Mouse (Mus musculus): ENCODE results near the gene Opcml.

The Opcml gene

DNA sequence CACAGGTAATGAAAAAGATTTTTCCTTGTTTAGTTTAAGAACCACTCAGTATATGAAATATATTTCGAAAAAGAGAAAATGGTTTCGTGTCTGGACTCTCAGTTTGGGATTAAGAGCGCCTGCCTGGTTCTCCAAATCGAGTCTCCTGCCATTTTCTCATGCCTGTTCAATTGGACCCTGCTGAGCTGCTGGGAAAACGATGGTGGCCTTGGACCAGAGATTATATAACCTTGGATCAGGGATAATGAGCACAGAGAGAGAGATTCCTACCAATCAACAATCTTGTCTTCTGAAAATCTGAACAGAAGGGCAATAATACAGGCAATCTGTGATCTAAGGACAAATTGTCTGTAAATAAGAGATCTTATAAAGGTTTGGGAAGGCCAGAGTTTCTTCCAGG is 962.3 kb downstream of the Opcml start:
- TF ChIP-seq CTCF (conservative IDR thresholded peaks at IDR 0.05; ENCODE audit: low read length): no peak
- no peak for TF ChIP-seq NANOG (IDR thresholded peaks at IDR 0.05; ENCODE audit: borderline replicate concordance, low read length)
- no peak for TF ChIP-seq POU5F1 (IDR thresholded peaks at IDR 0.05; ENCODE audit: borderline replicate concordance, low read length)
- H3K27me3 ChIP-seq (ENCODE audit: insufficient read depth, low read length): no peaks in the 10 kb centered on the region
- no peaks in the 10 kb centered on the region for H3K36me3 ChIP-seq (ENCODE audit: insufficient read depth, low read length)

DNA sequence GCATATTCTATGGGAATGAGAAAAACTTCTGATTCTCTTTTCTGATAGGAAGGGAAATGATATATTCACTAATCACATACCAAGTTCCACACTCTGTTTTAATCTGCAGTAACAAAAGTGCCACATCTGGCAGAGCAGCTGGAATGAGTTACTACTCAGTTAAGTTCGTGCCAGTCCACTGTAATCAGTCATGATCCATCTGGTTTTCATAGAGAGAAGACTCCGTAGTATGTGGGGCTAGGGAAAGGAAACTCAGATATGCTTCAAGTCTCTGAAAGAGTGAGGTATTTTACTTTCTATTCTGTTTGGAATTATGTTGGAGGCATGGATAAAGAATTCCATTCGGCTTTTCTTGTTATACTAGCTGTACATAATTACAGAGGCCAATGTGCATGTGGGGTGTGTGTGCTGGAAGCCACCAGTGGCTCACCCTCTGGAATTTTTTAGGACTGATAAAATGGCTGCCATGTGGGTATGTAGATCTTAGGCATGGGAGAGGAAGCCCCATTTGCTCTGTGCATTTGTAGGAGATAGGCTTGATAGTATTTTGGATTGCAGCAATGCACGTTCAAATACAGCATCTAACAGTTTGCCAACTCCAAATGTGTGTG is 966.4 kb downstream of the Opcml start:
- no peak overlapping the region for H3K4me3 ChIP-seq (replicated peaks; ENCODE audit: low read length)
- no peaks in the 10 kb centered on the region for H3K27me3 ChIP-seq (ENCODE audit: insufficient read depth, low read length)
- no peaks in the 10 kb centered on the region for H3K36me3 ChIP-seq (ENCODE audit: insufficient read depth, low read length)
- no peaks in the 10 kb centered on the region for H3K4me1 ChIP-seq (replicated peaks; ENCODE audit: low read depth, low read length)
- H3K9me3 ChIP-seq (ENCODE audit: low read length): no peaks in the 10 kb centered on the region
- no peak for TF ChIP-seq POU5F1 (IDR thresholded peaks at IDR 0.05; ENCODE audit: borderline replicate concordance, low read length)
- no peak for TF ChIP-seq NANOG (IDR thresholded peaks at IDR 0.05; ENCODE audit: borderline replicate concordance, low read length)
- TF ChIP-seq CTCF (conservative IDR thresholded peaks at IDR 0.05; ENCODE audit: low read length): no peak

More for the DNA sequence above, 962.3 kb downstream of the Opcml start:
- Histone ChIP-seq H3K9me3 (ENCODE audit: low read length) (no peaks in the 10 kb centered on the region), H3K4me3 (replicated peaks; ENCODE audit: low read length) (no peak overlapping the region), H3K4me1 (replicated peaks; ENCODE audit: low read depth, low read length) (no peaks in the 10 kb centered on the region)

DNA sequence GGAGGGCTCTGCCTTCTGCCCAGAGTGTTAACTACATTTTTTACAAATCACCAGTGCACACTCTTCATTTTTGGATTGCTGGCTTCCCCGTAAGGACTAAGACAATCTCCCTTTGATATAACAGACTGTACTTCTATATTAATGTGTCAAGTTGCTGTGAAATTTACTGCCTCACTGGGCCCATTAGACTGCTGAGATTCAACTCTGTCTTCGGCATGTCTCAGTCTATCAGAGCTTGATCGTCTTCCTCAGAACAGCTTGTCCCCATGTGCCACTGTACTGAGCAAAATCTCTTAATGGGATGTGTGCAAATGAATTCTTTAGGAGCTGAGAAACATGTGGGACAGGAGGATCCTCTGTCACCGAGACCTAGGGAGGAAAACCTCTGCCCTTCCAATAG is 970.9 kb downstream of the Opcml start:
- no peak overlapping the region for H3K4me3 ChIP-seq (replicated peaks; ENCODE audit: low read length)
- no peaks in the 10 kb centered on the region for H3K27me3 ChIP-seq (ENCODE audit: insufficient read depth, low read length)
- H3K36me3 ChIP-seq (ENCODE audit: insufficient read depth, low read length): no peaks in the 10 kb centered on the region
- H3K4me1 ChIP-seq (replicated peaks; ENCODE audit: low read depth, low read length): no peaks in the 10 kb centered on the region
- no peak for TF ChIP-seq POU5F1 (IDR thresholded peaks at IDR 0.05; ENCODE audit: borderline replicate concordance, low read length)
- no peak for TF ChIP-seq CTCF (conservative IDR thresholded peaks at IDR 0.05; ENCODE audit: low read length)
- no peak for TF ChIP-seq NANOG (IDR thresholded peaks at IDR 0.05; ENCODE audit: borderline replicate concordance, low read length)
- no peaks in the 10 kb centered on the region for H3K9me3 ChIP-seq (ENCODE audit: low read length)

DNA sequence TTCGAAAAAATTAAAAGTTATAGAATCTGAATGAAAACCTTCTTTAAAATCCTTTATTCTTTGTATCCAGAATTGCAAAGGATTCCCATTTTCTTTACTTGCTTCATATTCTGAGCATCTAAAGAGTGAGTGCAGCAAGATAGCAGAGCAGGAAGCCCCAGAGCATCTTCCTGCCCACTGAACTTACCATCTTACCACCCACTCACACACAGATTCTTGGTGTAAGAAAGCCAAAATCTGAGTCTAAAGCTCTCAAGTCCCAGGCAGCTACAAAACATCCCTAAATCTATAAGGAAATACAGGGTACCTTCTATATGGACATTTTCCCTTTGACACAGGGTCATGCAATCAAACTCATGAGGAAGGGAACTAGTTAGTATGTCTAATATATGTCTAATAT is 973.6 kb downstream of the Opcml start:
- Histone ChIP-seq H3K9me3 (ENCODE audit: low read length) (no peaks in the 10 kb centered on the region), H3K4me3 (replicated peaks; ENCODE audit: low read length) (no peak overlapping the region), H3K36me3 (ENCODE audit: insufficient read depth, low read length) (no peaks in the 10 kb centered on the region), H3K27me3 (ENCODE audit: insufficient read depth, low read length) (no peaks in the 10 kb centered on the region), H3K4me1 (replicated peaks; ENCODE audit: low read depth, low read length) (no peaks in the 10 kb centered on the region)
- no peak for TF ChIP-seq POU5F1 (IDR thresholded peaks at IDR 0.05; ENCODE audit: borderline replicate concordance, low read length)
- TF ChIP-seq NANOG (IDR thresholded peaks at IDR 0.05; ENCODE audit: borderline replicate concordance, low read length): no peak
- no peak for TF ChIP-seq CTCF (conservative IDR thresholded peaks at IDR 0.05; ENCODE audit: low read length)

DNA sequence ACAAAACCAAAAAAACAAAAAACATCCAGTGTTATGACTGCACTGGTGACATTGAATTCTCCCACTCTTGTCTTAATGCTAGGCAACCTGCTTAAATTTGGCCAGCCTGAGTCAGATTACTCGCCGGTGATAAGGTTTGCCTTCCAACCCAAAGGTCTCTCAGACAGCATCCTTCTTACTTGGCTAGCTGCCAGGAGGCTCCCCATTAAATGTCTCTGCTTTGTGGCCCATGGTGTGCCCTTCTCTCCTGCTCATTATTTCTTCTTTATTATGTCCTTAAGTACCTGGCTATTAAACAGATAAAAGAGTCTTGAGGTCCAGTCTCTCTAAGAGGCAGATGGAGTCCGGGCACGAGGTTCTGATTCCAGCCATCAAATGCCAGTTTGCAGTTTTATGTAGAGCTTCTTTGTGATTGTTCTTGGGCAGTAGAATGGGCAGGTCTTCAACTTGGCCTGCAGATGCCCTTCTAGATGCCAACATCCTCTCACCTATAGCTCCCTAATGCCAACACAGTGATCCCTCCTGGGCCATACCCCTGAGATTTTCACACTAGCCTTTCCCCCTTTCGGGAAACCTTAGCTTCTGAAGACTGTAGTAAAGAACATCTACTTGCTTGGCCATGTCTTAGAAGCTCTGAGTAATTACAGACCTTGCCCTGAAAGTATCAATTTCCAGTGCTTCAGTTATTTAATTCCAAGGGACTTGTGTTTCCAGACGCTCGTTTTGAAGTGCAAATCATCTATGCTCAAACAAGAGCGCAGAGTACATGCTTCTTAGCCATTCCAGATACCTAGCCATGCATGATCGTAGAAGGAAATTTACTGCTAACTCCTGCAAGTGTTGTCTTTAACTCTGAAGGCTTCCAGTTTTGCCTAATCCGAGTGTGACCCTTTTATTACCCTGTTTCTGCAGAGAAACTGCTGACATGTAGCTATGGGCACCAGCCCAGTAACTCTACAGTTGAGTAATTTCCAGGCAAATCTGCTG is 986.2 kb downstream of the Opcml start:
- Histone ChIP-seq H3K4me3 (replicated peaks; ENCODE audit: low read length) (no peak overlapping the region), H3K27me3 (ENCODE audit: insufficient read depth, low read length) (no peaks in the 10 kb centered on the region), H3K9me3 (ENCODE audit: low read length) (peaks cover 24% of the 10 kb centered on the region), H3K36me3 (ENCODE audit: insufficient read depth, low read length) (no peaks in the 10 kb centered on the region), H3K4me1 (replicated peaks; ENCODE audit: low read depth, low read length) (no peaks in the 10 kb centered on the region)
- TF ChIP-seq CTCF (conservative IDR thresholded peaks at IDR 0.05; ENCODE audit: low read length) (no peak), NANOG (IDR thresholded peaks at IDR 0.05; ENCODE audit: borderline replicate concordance, low read length) (no peak), POU5F1 (IDR thresholded peaks at IDR 0.05; ENCODE audit: borderline replicate concordance, low read length) (no peak)

DNA sequence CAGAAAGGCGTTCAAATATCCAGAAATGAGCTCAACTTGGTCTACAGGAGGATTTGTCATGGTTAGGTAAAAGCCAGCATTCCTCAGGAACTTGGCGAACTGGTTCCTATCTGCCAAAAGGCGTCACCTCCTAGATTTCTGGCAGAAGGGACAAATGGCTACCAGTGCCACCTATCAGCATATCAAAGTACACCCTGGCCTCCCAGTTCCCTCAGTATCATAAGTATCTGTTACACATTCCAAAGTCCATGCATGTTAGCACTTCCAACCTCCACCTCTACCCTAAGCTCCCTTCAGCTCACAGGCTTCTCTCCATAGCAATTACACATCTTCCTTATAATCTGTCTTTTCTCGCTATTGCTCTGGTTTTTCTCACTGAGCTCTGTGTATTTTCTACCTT is 993.3 kb downstream of the Opcml start:
- no peak overlapping the region for H3K4me3 ChIP-seq (replicated peaks; ENCODE audit: low read length)
- H3K36me3 ChIP-seq (ENCODE audit: insufficient read depth, low read length): no peaks in the 10 kb centered on the region
- no peaks in the 10 kb centered on the region for H3K4me1 ChIP-seq (replicated peaks; ENCODE audit: low read depth, low read length)
- TF ChIP-seq POU5F1 (IDR thresholded peaks at IDR 0.05; ENCODE audit: borderline replicate concordance, low read length) (no peak), CTCF (conservative IDR thresholded peaks at IDR 0.05; ENCODE audit: low read length) (no peak), NANOG (IDR thresholded peaks at IDR 0.05; ENCODE audit: borderline replicate concordance, low read length) (no peak)
- no peaks in the 10 kb centered on the region for H3K9me3 ChIP-seq (ENCODE audit: low read length)
- H3K27me3 ChIP-seq (ENCODE audit: insufficient read depth, low read length): no peaks in the 10 kb centered on the region

DNA sequence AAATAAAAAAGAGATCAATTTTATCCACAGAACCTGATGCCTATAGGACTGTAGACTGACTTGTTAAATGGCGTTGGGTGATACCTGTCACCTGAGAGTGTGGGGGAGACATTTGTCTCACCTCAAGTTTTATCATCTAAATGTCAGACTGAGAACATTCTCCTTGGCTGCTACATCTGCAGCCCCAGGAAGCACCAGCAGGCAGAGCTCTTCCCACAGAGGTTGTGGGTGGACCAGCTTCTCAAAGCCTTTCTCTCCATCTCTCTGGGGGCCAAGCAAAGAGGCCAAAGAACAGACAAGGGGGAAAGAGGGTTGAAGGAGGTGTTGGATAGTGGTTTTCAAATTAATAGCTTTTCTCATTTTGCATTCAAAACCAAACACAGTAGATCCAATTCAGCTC is 998.9 kb downstream of the Opcml start:
- Histone ChIP-seq H3K27me3 (ENCODE audit: insufficient read depth, low read length) (no peaks in the 10 kb centered on the region), H3K4me3 (replicated peaks; ENCODE audit: low read length) (no peak overlapping the region), H3K4me1 (replicated peaks; ENCODE audit: low read depth, low read length) (no peaks in the 10 kb centered on the region), H3K36me3 (ENCODE audit: insufficient read depth, low read length) (no peaks in the 10 kb centered on the region), H3K9me3 (ENCODE audit: low read length) (no peaks in the 10 kb centered on the region)
- no peak for TF ChIP-seq NANOG (IDR thresholded peaks at IDR 0.05; ENCODE audit: borderline replicate concordance, low read length)
- no peak for TF ChIP-seq POU5F1 (IDR thresholded peaks at IDR 0.05; ENCODE audit: borderline replicate concordance, low read length)
- no peak for TF ChIP-seq CTCF (conservative IDR thresholded peaks at IDR 0.05; ENCODE audit: low read length)

DNA sequence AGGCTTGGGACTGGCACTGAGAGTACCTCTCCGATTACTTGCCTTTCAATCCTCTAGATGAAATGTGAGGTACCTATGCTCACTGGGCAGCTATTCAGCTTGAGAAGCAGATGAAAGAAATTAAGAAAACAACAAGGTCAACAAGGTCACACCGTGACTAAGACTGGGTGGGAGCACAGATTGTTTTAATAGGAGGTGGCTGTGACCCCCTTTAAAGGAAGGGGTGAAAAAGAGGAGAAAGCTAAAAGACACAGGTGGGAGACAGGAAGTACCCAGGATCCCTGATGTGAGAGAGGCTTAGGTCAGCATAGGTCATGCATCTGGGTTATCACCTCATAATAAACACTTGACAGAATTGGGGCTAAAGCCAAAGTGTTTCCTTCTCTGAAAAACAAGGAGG is 1009.5 kb downstream of the Opcml start:
- no peak overlapping the region for H3K4me3 ChIP-seq (replicated peaks; ENCODE audit: low read length)
- H3K36me3 ChIP-seq (ENCODE audit: insufficient read depth, low read length): no peaks in the 10 kb centered on the region
- H3K9me3 ChIP-seq (ENCODE audit: low read length): no peaks in the 10 kb centered on the region
- no peaks in the 10 kb centered on the region for H3K27me3 ChIP-seq (ENCODE audit: insufficient read depth, low read length)
- TF ChIP-seq CTCF (conservative IDR thresholded peaks at IDR 0.05; ENCODE audit: low read length) (no peak), NANOG (IDR thresholded peaks at IDR 0.05; ENCODE audit: borderline replicate concordance, low read length) (no peak), POU5F1 (IDR thresholded peaks at IDR 0.05; ENCODE audit: borderline replicate concordance, low read length) (no peak)
- peaks cover 20% of the 10 kb centered on the region for H3K4me1 ChIP-seq (replicated peaks; ENCODE audit: low read depth, low read length)
